11 mouse cellular contexts compared by ENCODE assay signal in genomic region chr3:138783859-138784640, GRCm38 (mm10). TPM values are rescaled to one million over a fixed set of nuclear protein-coding genes. Genes with fewer than 3 reads are reported as not detected.
A peak's percentile ranks its signal among the peaks of the same experiment; 100 is the strongest.
DNase-seq lines count a peak whose midpoint lies in the region; ATAC-seq and TF ChIP-seq lines count a peak whose summit lies in the region.
"Had no signal": no experiment of that assay in that cellular context is flagged by ENCODE, and none has a peak within 500 bp of the region (broad histone marks: within the 10 kb centered on the region; RNA-seq: fewer than 3 reads in every experiment).

No protein-coding gene starts in this region.

- TF ChIP-seq EP300 in lung, postnatal 0 days (IDR thresholded peaks at IDR 0.05): no peak

- H3K4me1 ChIP-seq in embryonic facial prominence, embryonic 14.5 days (ENCODE audit: control insufficient read depth, insufficient read depth, low read length): peaks cover 27% of the 10 kb centered on the region
- peaks cover 56% of the 10 kb centered on the region for H3K4me1 ChIP-seq in embryonic facial prominence, embryonic 10.5 days
- no peaks in the 10 kb centered on the region for H3K4me1 ChIP-seq in lung, postnatal 0 days (ENCODE audit: insufficient read depth, low read depth, low read length)
- H3K4me1 ChIP-seq in lung, adult 2 months (ENCODE audit: control insufficient read depth, insufficient read depth, low read length): no peaks in the 10 kb centered on the region
- H3K4me1 ChIP-seq in forebrain, embryonic 16.5 days (replicated peaks; ENCODE audit: control insufficient read depth, insufficient read depth, low read length): peaks cover 53% of the 10 kb centered on the region
- peaks cover 10% of the 10 kb centered on the region; the same call in 1 of the 2 replicates for H3K4me1 ChIP-seq in neural tube, embryonic 14.5 days (ENCODE audit: control insufficient read depth, insufficient read depth, low read length)

- no peak overlapping the region for H3K9ac ChIP-seq in embryonic facial prominence, embryonic 14.5 days (ENCODE audit: low read depth, low read length)
- H3K9ac ChIP-seq in lung, postnatal 0 days (replicated peaks; ENCODE audit: low read depth): no peak overlapping the region
- no peak overlapping the region for H3K9ac ChIP-seq in forebrain, embryonic 16.5 days (replicated peaks; ENCODE audit: low read depth, low read length)
- 0 out of 2 replicates have a peak overlapping the region, but pooled peaks have one; percentile 28 for H3K9ac ChIP-seq in neural tube, embryonic 14.5 days (replicated peaks; ENCODE audit: low read depth, low read length)
- H3K9ac ChIP-seq: heart, embryonic 12.5 days; midbrain, embryonic 12.5 days had no signal

- peak; percentile 35; the same call in 1 of the 2 replicates for ATAC-seq in embryonic facial prominence, embryonic 14.5 days (ENCODE audit: low read depth)
- ATAC-seq in lung, postnatal 0 days: peak; percentile 20; the same call in 1 of the 2 replicates
- ATAC-seq in forebrain, embryonic 16.5 days: peak; percentile 54
- peak; percentile 39 for ATAC-seq in neural tube, embryonic 14.5 days (ENCODE audit: low read depth)
- no peak for ATAC-seq in CD4-positive, CD25-positive, alpha-beta regulatory T cell, adult 4 months

- no peak for TF ChIP-seq CTCF in lung, postnatal 0 days (IDR thresholded peaks at IDR 0.05)
- TF ChIP-seq CTCF in lung, adult 2 months (IDR thresholded peaks at IDR 0.05; ENCODE audit: insufficient read depth, low read length): no peak

- no peak overlapping the region for H3K4me2 ChIP-seq in embryonic facial prominence, embryonic 14.5 days (ENCODE audit: low read depth, low read length)
- no peak overlapping the region for H3K4me2 ChIP-seq in lung, postnatal 0 days (replicated peaks; ENCODE audit: low read depth, low read length)
- H3K4me2 ChIP-seq in forebrain, embryonic 16.5 days (ENCODE audit: low read length): 0 out of 2 replicates have a peak overlapping the region, but pooled peaks have one; percentile 18
- H3K4me2 ChIP-seq in neural tube, embryonic 14.5 days (ENCODE audit: low read depth, low read length): no peak overlapping the region
- H3K4me2 ChIP-seq: heart, embryonic 12.5 days; midbrain, embryonic 12.5 days had no signal

- no peaks in the 10 kb centered on the region for H3K27me3 ChIP-seq in embryonic facial prominence, embryonic 14.5 days (replicated peaks; ENCODE audit: control insufficient read depth, insufficient read depth, low read length)
- no peaks in the 10 kb centered on the region for H3K27me3 ChIP-seq in embryonic facial prominence, embryonic 10.5 days (replicated peaks; ENCODE audit: low read depth, poor library complexity, severe bottlenecking)
- H3K27me3 ChIP-seq in lung, postnatal 0 days (replicated peaks; ENCODE audit: insufficient read depth, low read length): no peaks in the 10 kb centered on the region
- H3K27me3 ChIP-seq in forebrain, embryonic 16.5 days (replicated peaks; ENCODE audit: control insufficient read depth, insufficient read depth, low read length): no peaks in the 10 kb centered on the region
- no peaks in the 10 kb centered on the region for H3K27me3 ChIP-seq in neural tube, embryonic 14.5 days (ENCODE audit: control insufficient read depth, insufficient read depth, low read length)
- H3K27me3 ChIP-seq: heart, embryonic 12.5 days; midbrain, embryonic 12.5 days had no signal

- peak; percentile 48 for DNase-seq in embryonic facial prominence, embryonic 14.5 days (ENCODE audit: low spot score)
- no peak for DNase-seq in embryonic facial prominence, embryonic 10.5 days (ENCODE audit: low spot score)
- DNase-seq in lung, postnatal 0 days (ENCODE audit: low spot score): no peak
- no peak for DNase-seq in lung, adult 2 months
- no peak for DNase-seq in natural killer cell, adult 2 months (ENCODE audit: low spot score in 2 of 2)
- DNase-seq: kidney, adult 9 months had no signal

- no peak for TF ChIP-seq POLR2A in lung, adult 2 months (IDR thresholded peaks at IDR 0.05; ENCODE audit: borderline replicate concordance, extremely low read depth, low read depth, low read length)

- WGBS in embryonic facial prominence, embryonic 14.5 days: 82% methylated on average over 19 of the region's 19 CpGs
- WGBS in embryonic facial prominence, embryonic 10.5 days: 92% methylated on average over 19 of the region's 19 CpGs
- WGBS in lung, postnatal 0 days: 74% methylated on average over 19 of the region's 19 CpGs
- 78% methylated on average over 19 of the region's 19 CpGs for WGBS in lung, adult 2 months
- 58% methylated on average over 19 of the region's 19 CpGs for WGBS in forebrain, embryonic 16.5 days
- WGBS in neural tube, embryonic 14.5 days: 68% methylated on average over 19 of the region's 19 CpGs

- H3K27ac ChIP-seq in embryonic facial prominence, embryonic 14.5 days (replicated peaks; ENCODE audit: low read depth, low read length): no peak overlapping the region
- no peak overlapping the region for H3K27ac ChIP-seq in embryonic facial prominence, embryonic 10.5 days (replicated peaks)
- H3K27ac ChIP-seq in lung, postnatal 0 days (ENCODE audit: low read length): no peak overlapping the region
- H3K27ac ChIP-seq in forebrain, embryonic 16.5 days (ENCODE audit: low read length): peak overlapping the region; percentile 56; the same call in 1 of the 2 replicates
- H3K27ac ChIP-seq in neural tube, embryonic 14.5 days (ENCODE audit: low read depth, low read length): peak overlapping the region; percentile 55
- H3K27ac ChIP-seq: midbrain, embryonic 12.5 days had no signal

- no peaks in the 10 kb centered on the region for H3K9me3 ChIP-seq in embryonic facial prominence, embryonic 14.5 days (ENCODE audit: control insufficient read depth, low read length)
- no peaks in the 10 kb centered on the region for H3K9me3 ChIP-seq in embryonic facial prominence, embryonic 10.5 days
- no peaks in the 10 kb centered on the region for H3K9me3 ChIP-seq in lung, postnatal 0 days (ENCODE audit: low read length)
- H3K9me3 ChIP-seq in forebrain, embryonic 16.5 days (ENCODE audit: control insufficient read depth, low read length): no peaks in the 10 kb centered on the region
- H3K9me3 ChIP-seq in neural tube, embryonic 14.5 days (ENCODE audit: control insufficient read depth, low read length): no peaks in the 10 kb centered on the region
- H3K9me3 ChIP-seq: heart, embryonic 12.5 days had no signal

- no peak overlapping the region for H3K4me3 ChIP-seq in embryonic facial prominence, embryonic 14.5 days (ENCODE audit: low read depth, low read length)
- no peak overlapping the region for H3K4me3 ChIP-seq in embryonic facial prominence, embryonic 10.5 days
- H3K4me3 ChIP-seq in lung, postnatal 0 days (ENCODE audit: low read depth, low read length): no peak overlapping the region
- H3K4me3 ChIP-seq in lung, adult 2 months (replicated peaks; ENCODE audit: extremely low read depth, low read depth, low read length): no peak overlapping the region
- no peak overlapping the region for H3K4me3 ChIP-seq in forebrain, embryonic 16.5 days (replicated peaks; ENCODE audit: low read length)
- no peak overlapping the region for H3K4me3 ChIP-seq in neural tube, embryonic 14.5 days (ENCODE audit: low read depth, low read length)
- H3K4me3 ChIP-seq: heart, embryonic 12.5 days; midbrain, embryonic 12.5 days had no signal

- H3K36me3 ChIP-seq in embryonic facial prominence, embryonic 14.5 days (ENCODE audit: control insufficient read depth, insufficient read depth, low read length): no peaks in the 10 kb centered on the region
- peaks cover 4% of the 10 kb centered on the region; the same call in 1 of the 2 replicates for H3K36me3 ChIP-seq in embryonic facial prominence, embryonic 10.5 days (replicated peaks)
- H3K36me3 ChIP-seq in lung, postnatal 0 days (ENCODE audit: insufficient read depth, low read length): no peaks in the 10 kb centered on the region
- no peaks in the 10 kb centered on the region for H3K36me3 ChIP-seq in forebrain, embryonic 16.5 days (ENCODE audit: control insufficient read depth, insufficient read depth)
- H3K36me3 ChIP-seq in neural tube, embryonic 14.5 days (ENCODE audit: control insufficient read depth, insufficient read depth, low read length): no peaks in the 10 kb centered on the region
- H3K36me3 ChIP-seq: heart, embryonic 12.5 days; midbrain, embryonic 12.5 days had no signal

RNA-seq across cellular contexts. Expression of gene Tspan5, which starts 42.1 kb away (rescaled TPM):
- polyA plus RNA-seq in embryonic facial prominence, embryonic 14.5 days (2014; fragmentation: Nextera tagmentation; extraction: Ambion mirVana): 38.7 and 40.6 TPM in 2 replicates
- polyA plus RNA-seq in embryonic facial prominence, embryonic 10.5 days (2016; fragmentation: Nextera tagmentation; extraction: Ambion mirVana): 20.9 and 22.0 TPM in 2 replicates
- polyA plus RNA-seq in lung, postnatal 0 days (2015; fragmentation: Nextera tagmentation; extraction: Ambion mirVana): 33.0 and 35.0 TPM in 2 replicates
- polyA plus RNA-seq in lung, adult 2 months (2012; rRNA removed): 20.3 and 33.0 TPM in 2 replicates
- polyA plus RNA-seq in forebrain, embryonic 16.5 days (2015; fragmentation: Nextera tagmentation; extraction: Ambion mirVana): 98.7 and 113 TPM in 2 replicates
- polyA plus RNA-seq in neural tube, embryonic 14.5 days (2014; fragmentation: Nextera tagmentation; extraction: Ambion mirVana): 115 and 136 TPM in 2 replicates
- 1 to 10 TPM; 4.3 to 4.5 TPM for polyA plus RNA-seq in CD4-positive, CD25-positive, alpha-beta regulatory T cell, adult 4 months (2017; shearing (Covaris generic))

Comparison
In these comparisons a context has a peak if more than half of its experiments do, and no peak if none do; other contexts are left out.
1. H3K27ac ChIP-seq: peak in forebrain, embryonic 16.5 days (single experiment) and neural tube, embryonic 14.5 days (single experiment); none in embryonic facial prominence, embryonic 14.5 days (single experiment), embryonic facial prominence, embryonic 10.5 days (single experiment) and lung, postnatal 0 days (single experiment).